Mouse (Mus musculus): ENCODE results near the gene Pkp3. TPM values are rescaled to one million over a fixed set of nuclear protein-coding genes. Genes with fewer than 3 reads are reported as not detected.

The Pkp3 gene
- polyA plus RNA-seq, 1 experiment from 2014 or later, result 31.3 TPM

DNA sequence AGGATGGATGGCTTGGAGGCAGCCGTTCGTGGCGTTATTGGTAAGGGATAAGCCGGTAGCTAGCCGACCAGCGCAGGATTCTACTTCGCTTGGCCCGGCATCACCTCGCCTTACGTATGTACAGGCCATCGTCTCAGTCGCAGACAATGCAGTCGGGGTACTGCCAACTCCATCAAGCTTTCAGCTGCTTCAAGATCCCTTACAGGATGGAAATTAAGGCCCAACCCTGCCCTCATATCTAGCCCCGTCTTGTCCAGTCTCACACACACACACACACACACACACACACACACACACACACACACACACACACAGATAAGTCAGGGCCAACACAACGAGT lies 45.5 kb downstream of the Pkp3 start:
- Histone ChIP-seq H3K27me3 (replicated peaks; ENCODE audit: control insufficient read depth, insufficient read depth, low read length) (no peaks in the 10 kb centered on the region), H3K4me1 (ENCODE audit: control insufficient read depth, insufficient read depth, low read length) (peaks cover 9% of the 10 kb centered on the region), H3K9me3 (ENCODE audit: control insufficient read depth, low read length) (no peaks in the 10 kb centered on the region), H3K4me2 (ENCODE audit: low read depth, low read length) (peak overlapping the region; percentile 94), H3K4me3 (ENCODE audit: low read length) (peak overlapping the region; percentile 75), H3K36me3 (ENCODE audit: control insufficient read depth, insufficient read depth, low read length) (no peaks in the 10 kb centered on the region), H3K27ac (ENCODE audit: low read length) (peak overlapping the region; percentile 92), H3K9ac (ENCODE audit: low read depth, low read length) (peak overlapping the region; percentile 78)
- ATAC-seq, result no peak
- 2% methylated on average over 15 of the region's 15 CpGs for WGBS

DNA sequence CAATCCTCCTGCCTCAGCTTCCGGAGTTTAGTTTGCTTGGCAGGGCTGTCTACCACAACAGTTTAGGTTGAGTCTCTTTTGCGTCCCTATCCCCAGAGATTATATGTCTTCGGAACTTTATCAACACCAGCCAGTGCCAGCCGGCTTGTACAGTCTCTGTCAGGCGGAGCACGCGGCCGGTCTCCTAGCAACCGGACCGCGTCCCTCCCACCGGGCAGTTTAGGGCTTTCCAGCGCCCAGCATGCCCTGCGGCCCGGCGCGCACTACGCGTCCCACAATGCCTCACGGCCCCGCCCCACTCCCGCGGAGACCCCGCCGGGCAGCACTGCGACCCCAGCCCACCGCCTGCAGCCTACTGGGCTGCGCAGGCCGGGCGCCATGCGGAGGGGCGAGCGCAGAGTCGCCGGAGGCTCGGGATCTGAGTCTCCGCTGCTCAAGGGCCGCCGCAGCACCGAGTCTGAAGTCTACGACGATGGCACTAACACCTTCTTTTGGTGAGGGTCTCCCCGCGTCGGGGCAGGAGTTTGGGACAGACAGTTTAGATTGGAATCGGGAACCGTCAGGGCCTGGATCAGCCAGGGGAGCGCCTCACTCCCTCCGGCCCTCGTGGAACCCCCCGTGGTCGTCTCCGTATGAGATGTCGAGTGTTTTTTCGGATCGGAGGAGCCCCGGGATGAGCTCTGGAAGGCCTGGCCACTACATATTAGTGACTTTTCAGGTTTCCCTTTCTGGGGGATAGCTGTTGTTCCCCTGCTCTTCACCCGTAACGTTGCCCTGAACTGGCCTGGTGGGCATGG lies 53.2 kb downstream of the Pkp3 start:
- WGBS, result under 1% methylated on average over 59 of the region's 59 CpGs
- H3K9ac ChIP-seq (ENCODE audit: low read depth, low read length), result peak overlapping the region; percentile 98
- no peaks in the 10 kb centered on the region for H3K9me3 ChIP-seq (ENCODE audit: control insufficient read depth, low read length)
- ATAC-seq, result peak; percentile 99
- H3K27me3 ChIP-seq (replicated peaks; ENCODE audit: control insufficient read depth, insufficient read depth, low read length), result no peaks in the 10 kb centered on the region
- H3K36me3 ChIP-seq (ENCODE audit: control insufficient read depth, insufficient read depth, low read length), result peaks cover 4% of the 10 kb centered on the region; the same call in 1 of the 2 replicates
- peak overlapping the region; percentile 46; the same call in 1 of the 2 replicates for H3K27ac ChIP-seq (ENCODE audit: low read length)
- peaks cover 15% of the 10 kb centered on the region for H3K4me1 ChIP-seq (ENCODE audit: control insufficient read depth, insufficient read depth, low read length)
- peak overlapping the region; percentile 98 for H3K4me3 ChIP-seq (ENCODE audit: low read length)
- H3K4me2 ChIP-seq (ENCODE audit: low read depth, low read length), result peak overlapping the region; percentile 90

DNA sequence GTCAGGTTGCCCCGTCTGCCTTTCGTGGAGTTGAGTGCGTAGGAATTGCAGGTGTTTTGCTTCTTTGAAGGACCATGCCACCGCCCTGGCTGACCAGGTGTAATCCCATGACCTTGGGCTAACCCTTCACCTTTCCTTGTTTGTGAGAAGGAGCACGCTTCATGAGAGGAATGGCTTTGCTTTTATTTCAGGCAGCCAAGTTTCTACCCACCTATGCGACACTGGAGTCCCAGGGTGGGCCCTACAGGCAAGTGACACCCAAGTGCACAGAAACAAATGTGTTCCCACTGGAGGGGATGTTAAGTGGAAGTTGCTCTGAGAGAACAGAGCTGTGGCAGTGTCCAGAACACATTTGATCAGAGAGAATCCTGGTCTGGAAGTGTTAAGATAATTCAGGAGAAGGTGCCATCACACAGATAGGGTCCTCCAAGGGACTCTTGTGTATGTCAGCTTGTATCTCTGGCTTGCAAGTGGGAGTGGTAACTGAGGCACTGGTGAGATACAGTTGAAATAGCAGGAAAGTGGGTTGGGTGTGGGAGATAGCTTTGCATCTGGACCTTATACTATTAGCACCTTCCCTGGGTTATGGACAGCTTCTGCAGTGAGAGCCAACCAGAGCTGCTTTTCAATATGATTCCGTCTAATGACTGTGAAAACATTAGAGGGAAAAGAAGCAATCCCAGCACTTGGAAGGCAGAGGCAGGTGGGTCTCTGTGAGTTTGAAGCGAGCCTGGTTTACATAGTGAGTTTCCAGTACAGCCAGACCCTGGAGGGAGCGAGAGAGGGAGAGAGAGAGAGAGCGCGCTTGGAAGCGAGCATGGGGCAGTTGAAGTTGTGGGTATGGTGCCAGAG lies 54.1 kb downstream of the Pkp3 start:
- Histone ChIP-seq H3K4me1 (ENCODE audit: control insufficient read depth, insufficient read depth, low read length) (peaks cover 15% of the 10 kb centered on the region), H3K9me3 (ENCODE audit: control insufficient read depth, low read length) (no peaks in the 10 kb centered on the region), H3K36me3 (ENCODE audit: control insufficient read depth, insufficient read depth, low read length) (peaks cover 4% of the 10 kb centered on the region; the same call in 1 of the 2 replicates), H3K4me2 (ENCODE audit: low read depth, low read length) (peak overlapping the region; percentile 90), H3K9ac (ENCODE audit: low read depth, low read length) (peak overlapping the region; percentile 98), H3K4me3 (ENCODE audit: low read length) (peak overlapping the region; percentile 98), H3K27ac (ENCODE audit: low read length) (peak overlapping the region; percentile 3; the same call in 1 of the 2 replicates), H3K27me3 (replicated peaks; ENCODE audit: control insufficient read depth, insufficient read depth, low read length) (no peaks in the 10 kb centered on the region)
- WGBS, result 52% methylated on average over 12 of the region's 12 CpGs
- ATAC-seq, result peak; percentile 45

Other genes with a start within 250 kb of the Pkp3 start
- 6.1 and 7.5 TPM in 2 replicates for gene Urah, start 243.2 kb upstream of the Pkp3 start, polyA plus RNA-seq (2015; fragmentation: Nextera tagmentation; extraction: Ambion mirVana)
- gene Scgb1c1, start 232.7 kb upstream of the Pkp3 start, polyA plus RNA-seq (2015; fragmentation: Nextera tagmentation; extraction: Ambion mirVana), result not detected in 2 replicates
- gene Odf3, start 230.4 kb upstream of the Pkp3 start, polyA plus RNA-seq (2015; fragmentation: Nextera tagmentation; extraction: Ambion mirVana), result not detected in 2 replicates
- not detected in 2 replicates for gene Gm45785, start 221.9 kb upstream of the Pkp3 start, polyA plus RNA-seq (2015; fragmentation: Nextera tagmentation; extraction: Ambion mirVana)
- 68.3 and 70.1 TPM in 2 replicates for gene Ric8a, start 221.3 kb upstream of the Pkp3 start, polyA plus RNA-seq (2015; fragmentation: Nextera tagmentation; extraction: Ambion mirVana)
- 33.1 and 35.1 TPM in 2 replicates for gene Bet1l, start 220.6 kb upstream of the Pkp3 start, polyA plus RNA-seq (2015; fragmentation: Nextera tagmentation; extraction: Ambion mirVana)
- gene Psmd13, start 196.2 kb upstream of the Pkp3 start, polyA plus RNA-seq (2015; fragmentation: Nextera tagmentation; extraction: Ambion mirVana), result 182 and 197 TPM in 2 replicates
- gene Sirt3, start 195.9 kb upstream of the Pkp3 start, polyA plus RNA-seq (2015; fragmentation: Nextera tagmentation; extraction: Ambion mirVana), result 38.6 and 39.2 TPM in 2 replicates
- gene Cox8b, start 177.8 kb upstream of the Pkp3 start, polyA plus RNA-seq (2015; fragmentation: Nextera tagmentation; extraction: Ambion mirVana), result 0.45 and 0.62 TPM in 2 replicates
- gene Nlrp6, start 157.3 kb upstream of the Pkp3 start, polyA plus RNA-seq (2015; fragmentation: Nextera tagmentation; extraction: Ambion mirVana), result 71.1 and 80.5 TPM in 2 replicates
- 23.4 and 23.6 TPM in 2 replicates for gene Pgghg, start 136.8 kb upstream of the Pkp3 start, polyA plus RNA-seq (2015; fragmentation: Nextera tagmentation; extraction: Ambion mirVana)
- gene Ifitm5, start 127.9 kb upstream of the Pkp3 start, polyA plus RNA-seq (2015; fragmentation: Nextera tagmentation; extraction: Ambion mirVana), result 2.0 and 2.4 TPM in 2 replicates
- 1.0 TPM in 1 of 2 replicates, not detected in the other for gene Gm45717, start 122.3 kb upstream of the Pkp3 start, polyA plus RNA-seq (2015; fragmentation: Nextera tagmentation; extraction: Ambion mirVana)
- gene Ifitm2, start 122.2 kb upstream of the Pkp3 start, polyA plus RNA-seq (2015; fragmentation: Nextera tagmentation; extraction: Ambion mirVana), result 1,203 and 1,252 TPM in 2 replicates
- 117 and 123 TPM in 2 replicates for gene Ifitm1, start 111.0 kb upstream of the Pkp3 start, polyA plus RNA-seq (2015; fragmentation: Nextera tagmentation; extraction: Ambion mirVana)
- 255 and 269 TPM in 2 replicates for gene Ifitm3, start 67.4 kb upstream of the Pkp3 start, polyA plus RNA-seq (2015; fragmentation: Nextera tagmentation; extraction: Ambion mirVana)
- 1.9 and 2.0 TPM in 2 replicates for gene Ifitm6, start 60.3 kb upstream of the Pkp3 start, polyA plus RNA-seq (2015; fragmentation: Nextera tagmentation; extraction: Ambion mirVana)
- not detected in 2 replicates for gene Gm17387, start 49.1 kb upstream of the Pkp3 start, polyA plus RNA-seq (2015; fragmentation: Nextera tagmentation; extraction: Ambion mirVana)
- gene B4galnt4, start 17.1 kb upstream of the Pkp3 start, polyA plus RNA-seq (2015; fragmentation: Nextera tagmentation; extraction: Ambion mirVana), result 7.2 and 7.3 TPM in 2 replicates
- 29.4 and 32.8 TPM in 2 replicates for gene Sigirr, start 22.4 kb downstream of the Pkp3 start, polyA plus RNA-seq (2015; fragmentation: Nextera tagmentation; extraction: Ambion mirVana)
- 43.6 and 50.1 TPM in 2 replicates for gene Ano9, start 39.6 kb downstream of the Pkp3 start, polyA plus RNA-seq (2015; fragmentation: Nextera tagmentation; extraction: Ambion mirVana)
- 59.0 and 60.3 TPM in 2 replicates for gene Ptdss2, start 44.2 kb downstream of the Pkp3 start, polyA plus RNA-seq (2015; fragmentation: Nextera tagmentation; extraction: Ambion mirVana)
- 159 and 160 TPM in 2 replicates for gene Rnh1, start 94.6 kb downstream of the Pkp3 start, polyA plus RNA-seq (2015; fragmentation: Nextera tagmentation; extraction: Ambion mirVana)
- 21.9 and 47.0 TPM in 2 replicates for gene Hras, start 115.8 kb downstream of the Pkp3 start, polyA plus RNA-seq (2015; fragmentation: Nextera tagmentation; extraction: Ambion mirVana)
- 5.3 and 6.5 TPM in 2 replicates for gene Lrrc56, start 115.9 kb downstream of the Pkp3 start, polyA plus RNA-seq (2015; fragmentation: Nextera tagmentation; extraction: Ambion mirVana)
- 4.0 TPM in 2 replicates for gene Lmntd2, start 135.9 kb downstream of the Pkp3 start, polyA plus RNA-seq (2015; fragmentation: Nextera tagmentation; extraction: Ambion mirVana)
- 75.6 and 77.5 TPM in 2 replicates for gene Rassf7, start 137.6 kb downstream of the Pkp3 start, polyA plus RNA-seq (2015; fragmentation: Nextera tagmentation; extraction: Ambion mirVana)
- 55.2 and 56.7 TPM in 2 replicates for gene Phrf1, start 150.6 kb downstream of the Pkp3 start, polyA plus RNA-seq (2015; fragmentation: Nextera tagmentation; extraction: Ambion mirVana)
- gene Irf7, start 188.3 kb downstream of the Pkp3 start, polyA plus RNA-seq (2015; fragmentation: Nextera tagmentation; extraction: Ambion mirVana), result 6.5 and 9.1 TPM in 2 replicates
- gene Cdhr5, start 198.6 kb downstream of the Pkp3 start, polyA plus RNA-seq (2015; fragmentation: Nextera tagmentation; extraction: Ambion mirVana), result 167 and 234 TPM in 2 replicates
- 304 and 334 TPM in 2 replicates for gene Sct, start 200.9 kb downstream of the Pkp3 start, polyA plus RNA-seq (2015; fragmentation: Nextera tagmentation; extraction: Ambion mirVana)
- 0.23 and 0.48 TPM in 2 replicates for gene Drd4, start 213.8 kb downstream of the Pkp3 start, polyA plus RNA-seq (2015; fragmentation: Nextera tagmentation; extraction: Ambion mirVana)
- gene Deaf1, start 249.5 kb downstream of the Pkp3 start, polyA plus RNA-seq (2015; fragmentation: Nextera tagmentation; extraction: Ambion mirVana), result 61.0 and 64.4 TPM in 2 replicates
- 32.4 and 34.2 TPM in 2 replicates for gene Tmem80, start 249.5 kb downstream of the Pkp3 start, polyA plus RNA-seq (2015; fragmentation: Nextera tagmentation; extraction: Ambion mirVana)